Mouse (Mus musculus) stomach, postnatal 0 days (tissue): ENCODE results near the gene Det1.

Experiments used
- CTCF ChIP-seq: IDR thresholded peaks from 2 replicates; pipeline ENCODE4 v1.5.1; 2016; ENCODE audit warnings: antibody characterized with exemption, low read depth, mild to moderate bottlenecking, moderate library complexity
- EP300 ChIP-seq: optimal IDR thresholded peaks from 2 replicates; pipeline ENCODE3; 2016; ENCODE audit warnings: antibody characterized with exemption

- TF ChIP-seq CTCF (no peak), EP300 (no peak)
Observed at GRCm38 (mm10) chr7:78799730-78800496, 47.1 kb downstream of the Det1 start.
